Mouse (Mus musculus): ENCODE measurements at regions not wholly inside any gene's neighbourhood (a gene's known extent, or its start where the extent isn't known, plus 50 kb on each side); places are given as distances from the start of the nearest gene placed in this dataset.

GRCm38 (mm10) chr19:14080538-14080937 lies 167.2 kb downstream of the Olfr1505 start:
- peak; percentile 52; the same call in 1 of the 2 replicates for TF ChIP-seq CTCF (IDR thresholded peaks at IDR 0.05; ENCODE audit: low read depth, low read length)
- TF ChIP-seq POLR2A (IDR thresholded peaks at IDR 0.05; ENCODE audit: extremely low read depth, insufficient read depth, low read length) = no peak

All from liver, adult 2 months (tissue).